Mouse (Mus musculus): ENCODE data around the gene Tsr3. TPM values are rescaled to one million over a fixed set of nuclear protein-coding genes. Genes with fewer than 3 reads are reported as not detected.

Tsr3 gene
- polyA plus RNA-seq, 1 experiment from 2014 or later: 53.2 TPM

GRCm38 (mm10) chr17:25248033-25248750, 8.2 kb downstream of the Tsr3 start:
- 66% methylated on average over 18 of the region's 18 CpGs for WGBS
- peaks cover 20% of the 10 kb centered on the region for H3K36me3 ChIP-seq
- H3K27ac ChIP-seq (replicated peaks): no peak overlapping the region
- no peaks in the 10 kb centered on the region for H3K4me1 ChIP-seq
- no peak overlapping the region for H3K9ac ChIP-seq
- no peak overlapping the region for H3K4me3 ChIP-seq (replicated peaks)
- H3K27me3 ChIP-seq: peaks cover 8% of the 10 kb centered on the region
- ATAC-seq (ENCODE audit: insufficient number of reproducible peaks, low FRiP score, low TSS enrichment, low read depth): no peak
- H3K9me3 ChIP-seq (replicated peaks): no peaks in the 10 kb centered on the region
- no peak overlapping the region for H3K4me2 ChIP-seq (replicated peaks)

GRCm38 (mm10) chr17:25250181-25250835, 10.3 kb downstream of the Tsr3 start:
- peaks cover 28% of the 10 kb centered on the region for H3K27me3 ChIP-seq
- H3K36me3 ChIP-seq: no peaks in the 10 kb centered on the region
- no peaks in the 10 kb centered on the region for H3K4me1 ChIP-seq
- 69% methylated on average over 8 of the region's 8 CpGs for WGBS
- no peak overlapping the region for H3K4me2 ChIP-seq (replicated peaks)
- no peak overlapping the region for H3K9ac ChIP-seq
- no peak overlapping the region for H3K4me3 ChIP-seq (replicated peaks)
- no peaks in the 10 kb centered on the region for H3K9me3 ChIP-seq (replicated peaks)
- no peak overlapping the region for H3K27ac ChIP-seq (replicated peaks)
- ATAC-seq (ENCODE audit: insufficient number of reproducible peaks, low FRiP score, low TSS enrichment, low read depth): no peak

- 40% methylated on average over 3 of the region's 3 CpGs for WGBS
- Histone ChIP-seq H3K27me3 (peaks cover 44% of the 10 kb centered on the region), H3K36me3 (no peaks in the 10 kb centered on the region)
Observed at GRCm38 (mm10) chr17:25252643-25253042, 12.7 kb downstream of the Tsr3 start.

GRCm38 (mm10) chr17:25253760-25254159, 13.8 kb downstream of the Tsr3 start:
- no peaks in the 10 kb centered on the region for H3K9me3 ChIP-seq (replicated peaks)

More at GRCm38 (mm10) chr17:25252643-25253042, 12.7 kb downstream of the Tsr3 start:
- Histone ChIP-seq H3K4me2 (replicated peaks) (no peak overlapping the region), H3K27ac (replicated peaks) (no peak overlapping the region), H3K9me3 (replicated peaks) (no peaks in the 10 kb centered on the region), H3K4me1 (peaks cover 11% of the 10 kb centered on the region), H3K9ac (no peak overlapping the region), H3K4me3 (replicated peaks) (no peak overlapping the region)
- no peak for ATAC-seq (ENCODE audit: insufficient number of reproducible peaks, low FRiP score, low TSS enrichment, low read depth)

GRCm38 (mm10) chr17:25255110-25255509, 15.1 kb downstream of the Tsr3 start:
- H3K27me3 ChIP-seq: peaks cover 44% of the 10 kb centered on the region
- WGBS: 63% methylated on average over 2 of the region's 2 CpGs
- peaks cover 14% of the 10 kb centered on the region for H3K4me1 ChIP-seq
- H3K9ac ChIP-seq: no peak overlapping the region
- H3K4me2 ChIP-seq (replicated peaks): no peak overlapping the region
- no peak overlapping the region for H3K4me3 ChIP-seq (replicated peaks)
- no peak overlapping the region for H3K27ac ChIP-seq (replicated peaks)
- no peaks in the 10 kb centered on the region for H3K9me3 ChIP-seq (replicated peaks)
- H3K36me3 ChIP-seq: peaks cover 17% of the 10 kb centered on the region
- ATAC-seq (ENCODE audit: insufficient number of reproducible peaks, low FRiP score, low TSS enrichment, low read depth): no peak

More at GRCm38 (mm10) chr17:25253760-25254159, 13.8 kb downstream of the Tsr3 start:
- 23% methylated on average over 10 of the region's 10 CpGs for WGBS
- H3K4me3 ChIP-seq (replicated peaks): no peak overlapping the region
- H3K9ac ChIP-seq: no peak overlapping the region
- peaks cover 14% of the 10 kb centered on the region for H3K4me1 ChIP-seq
- no peak for ATAC-seq (ENCODE audit: insufficient number of reproducible peaks, low FRiP score, low TSS enrichment, low read depth)
- H3K27me3 ChIP-seq: peaks cover 44% of the 10 kb centered on the region
- no peak overlapping the region for H3K4me2 ChIP-seq (replicated peaks)
- no peak overlapping the region for H3K27ac ChIP-seq (replicated peaks)
- peaks cover 3% of the 10 kb centered on the region; the same call in 1 of the 2 replicates for H3K36me3 ChIP-seq

GRCm38 (mm10) chr17:25256140-25256754, 16.3 kb downstream of the Tsr3 start, which contains the start of gene Baiap3:
Baiap3 (minus strand) TSS chr17:25256364.
- Histone ChIP-seq H3K27me3 (peaks cover 44% of the 10 kb centered on the region), H3K36me3 (peaks cover 19% of the 10 kb centered on the region), H3K4me3 (replicated peaks) (peak within 1 kb of the TSS; percentile 40), H3K4me1 (peaks cover 14% of the 10 kb centered on the region), H3K9me3 (replicated peaks) (no peaks in the 10 kb centered on the region), H3K27ac (replicated peaks) (no peak within 1 kb of the TSS), H3K4me2 (replicated peaks) (peak within 1 kb of the TSS; percentile 69), H3K9ac (peak within 1 kb of the TSS; percentile 9; the same call in 1 of the 2 replicates)
- 0 out of 2 replicates have a peak, but pooled peaks have one; percentile 27 for ATAC-seq (ENCODE audit: insufficient number of reproducible peaks, low FRiP score, low TSS enrichment, low read depth)
- 2% methylated on average over 33 of the region's 35 CpGs for WGBS

- ATAC-seq (ENCODE audit: insufficient number of reproducible peaks, low FRiP score, low TSS enrichment, low read depth): no peak
- Histone ChIP-seq H3K9ac (no peak overlapping the region), H3K36me3 (peaks cover 25% of the 10 kb centered on the region), H3K27me3 (peaks cover 39% of the 10 kb centered on the region), H3K4me3 (replicated peaks) (no peak overlapping the region), H3K9me3 (replicated peaks) (no peaks in the 10 kb centered on the region), H3K4me1 (peaks cover 14% of the 10 kb centered on the region), H3K27ac (replicated peaks) (no peak overlapping the region), H3K4me2 (replicated peaks) (no peak overlapping the region)
- WGBS: 53% methylated on average over 6 of the region's 6 CpGs
Observed at GRCm38 (mm10) chr17:25257804-25258261, 17.9 kb downstream of the Tsr3 start.

- H3K4me1 ChIP-seq: no peaks in the 10 kb centered on the region
- H3K9ac ChIP-seq: no peak overlapping the region
- no peak overlapping the region for H3K27ac ChIP-seq (replicated peaks)
- H3K4me2 ChIP-seq (replicated peaks): no peak overlapping the region
- H3K9me3 ChIP-seq (replicated peaks): no peaks in the 10 kb centered on the region
- no peak for ATAC-seq (ENCODE audit: insufficient number of reproducible peaks, low FRiP score, low TSS enrichment, low read depth)
- no peak overlapping the region for H3K4me3 ChIP-seq (replicated peaks)
- H3K36me3 ChIP-seq: peaks cover 81% of the 10 kb centered on the region
- WGBS: 80% methylated on average over 3 of the region's 3 CpGs
- no peaks in the 10 kb centered on the region for H3K27me3 ChIP-seq
Observed at GRCm38 (mm10) chr17:25264453-25264852, 24.5 kb downstream of the Tsr3 start.

- H3K4me3 ChIP-seq (replicated peaks): peak overlapping the region; percentile 98; the same call in 1 of the 2 replicates
- no peaks in the 10 kb centered on the region for H3K27me3 ChIP-seq
- H3K27ac ChIP-seq (replicated peaks): no peak overlapping the region
- H3K4me1 ChIP-seq: peaks cover 31% of the 10 kb centered on the region
- 71% methylated on average over 2 of the region's 2 CpGs for WGBS
- no peaks in the 10 kb centered on the region for H3K9me3 ChIP-seq (replicated peaks)
- H3K4me2 ChIP-seq (replicated peaks): peak overlapping the region; percentile 85; the same call in 1 of the 2 replicates
- H3K9ac ChIP-seq: no peak overlapping the region
- no peak for ATAC-seq (ENCODE audit: insufficient number of reproducible peaks, low FRiP score, low TSS enrichment, low read depth)
- H3K36me3 ChIP-seq: peaks cover 39% of the 10 kb centered on the region
Observed at GRCm38 (mm10) chr17:25270795-25271335, 30.9 kb downstream of the Tsr3 start.

- ATAC-seq (ENCODE audit: insufficient number of reproducible peaks, low FRiP score, low TSS enrichment, low read depth): no peak
- Histone ChIP-seq H3K4me2 (replicated peaks) (peak overlapping the region; percentile 85), H3K27me3 (no peaks in the 10 kb centered on the region), H3K36me3 (peaks cover 24% of the 10 kb centered on the region), H3K4me3 (replicated peaks) (peak overlapping the region; percentile 98), H3K27ac (replicated peaks) (peak overlapping the region; percentile 99), H3K9me3 (replicated peaks) (no peaks in the 10 kb centered on the region), H3K4me1 (peaks cover 31% of the 10 kb centered on the region), H3K9ac (peak overlapping the region; percentile 100)
- 0% methylated on average over 10 of the region's 10 CpGs for WGBS
Observed at GRCm38 (mm10) chr17:25272326-25272725, 32.4 kb downstream of the Tsr3 start.

Measured in embryonic facial prominence, embryonic 15.5 days (tissue).